Mouse (Mus musculus) adrenal gland, postnatal 10 days (tissue): ENCODE data around the gene Tbc1d22b. TPM values are rescaled to one million over a fixed set of nuclear protein-coding genes. Genes with fewer than 3 reads are reported as not detected.

ENCODE experiments used
- DNase-seq: peaks from one replicate; pipeline ENCODE4 v3.0.0; 2021; ENCODE audit warnings: mixed read lengths
- total RNA-seq, 2 experiments: library from RNA; stranded (reverse); gene quantifications; 2 replicates each; pipeline ENCODE4 v1.2.3; 2021

Gene Tbc1d22b
- total RNA-seq, 2 experiments from 2014 or later = 19.7 to 20.3 TPM

DNA sequence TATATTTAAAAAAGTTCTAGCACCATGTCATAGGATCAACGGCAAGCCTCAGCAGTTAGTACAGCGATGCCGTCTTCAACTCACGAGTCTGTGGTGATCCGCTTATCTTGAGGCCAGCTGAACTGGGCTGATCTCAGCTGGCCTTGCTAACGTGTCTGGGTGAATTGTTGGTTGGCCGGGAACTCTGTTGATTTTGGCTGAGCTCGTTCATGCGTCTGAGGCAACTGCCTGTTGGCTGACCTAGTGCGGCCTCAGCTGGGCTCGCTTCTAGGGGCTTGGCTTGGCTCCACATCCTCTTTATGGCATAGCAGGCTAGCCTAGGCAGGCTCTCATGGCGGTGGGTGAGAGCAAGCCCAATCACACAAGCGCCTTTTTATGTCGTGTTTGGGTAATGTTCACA lies 8.2 kb upstream of the Tbc1d22b start:
- DNase-seq = peak; percentile 90

DNA sequence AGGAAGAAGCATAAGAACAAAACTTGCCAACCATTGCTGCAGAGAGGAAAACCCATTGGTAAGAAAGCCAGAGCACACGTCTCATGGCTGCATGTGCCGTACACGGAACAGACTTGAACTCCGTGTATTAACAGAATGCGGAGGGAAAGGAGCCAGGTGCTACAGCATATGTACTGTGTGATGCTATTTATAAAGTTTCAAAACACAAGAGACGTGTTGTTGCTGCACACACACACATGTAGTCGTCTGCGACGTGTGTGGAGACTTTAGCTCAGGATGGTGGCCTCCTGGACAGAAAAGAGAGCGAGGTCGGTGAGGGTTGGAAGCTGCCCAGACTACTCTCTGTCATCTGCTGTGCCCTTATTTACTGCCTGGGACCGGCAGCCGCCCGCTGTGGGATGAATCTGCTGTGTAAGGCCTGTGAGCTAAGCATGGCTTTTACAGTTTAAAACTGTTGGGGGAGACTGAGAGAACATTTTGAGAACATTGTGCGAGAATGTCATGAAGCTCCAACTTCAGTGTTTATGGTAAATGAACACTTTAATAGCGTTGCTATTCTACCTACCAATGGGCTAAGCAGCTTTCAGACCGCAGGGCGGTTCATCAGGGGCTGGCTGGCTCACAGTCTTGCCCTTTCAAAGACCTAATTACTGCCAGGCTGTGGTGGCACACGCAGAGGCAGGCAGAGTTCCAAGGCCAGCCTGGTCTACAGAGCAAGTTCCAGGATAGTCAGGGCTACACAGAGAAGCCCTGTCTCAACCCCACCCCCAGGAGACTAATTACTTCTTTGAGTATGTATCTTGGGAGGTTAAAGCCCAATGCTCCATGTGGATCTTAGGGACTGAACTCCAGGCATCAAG lies 6.5 kb upstream of the Tbc1d22b start:
- no peak for DNase-seq

DNA sequence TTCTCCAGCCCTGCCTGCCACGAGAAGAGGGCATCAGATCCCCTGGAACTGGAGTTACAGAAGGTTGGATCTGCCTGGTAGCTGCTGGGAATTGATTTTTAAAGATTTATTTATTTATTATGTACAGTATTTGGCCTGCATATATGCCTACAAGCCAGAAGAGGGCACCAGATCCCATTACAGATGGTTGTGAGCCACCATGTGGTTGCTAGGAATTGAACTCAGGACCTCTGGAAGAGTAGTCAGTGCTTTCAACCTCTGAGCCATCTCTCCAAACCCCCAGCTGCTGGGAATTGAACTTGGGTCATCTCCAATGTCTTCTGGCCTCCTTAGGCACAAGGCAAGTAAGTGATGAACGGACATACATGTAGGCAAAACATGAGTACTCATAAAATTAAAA lies 5.5 kb upstream of the Tbc1d22b start:
- DNase-seq = no peak

DNA sequence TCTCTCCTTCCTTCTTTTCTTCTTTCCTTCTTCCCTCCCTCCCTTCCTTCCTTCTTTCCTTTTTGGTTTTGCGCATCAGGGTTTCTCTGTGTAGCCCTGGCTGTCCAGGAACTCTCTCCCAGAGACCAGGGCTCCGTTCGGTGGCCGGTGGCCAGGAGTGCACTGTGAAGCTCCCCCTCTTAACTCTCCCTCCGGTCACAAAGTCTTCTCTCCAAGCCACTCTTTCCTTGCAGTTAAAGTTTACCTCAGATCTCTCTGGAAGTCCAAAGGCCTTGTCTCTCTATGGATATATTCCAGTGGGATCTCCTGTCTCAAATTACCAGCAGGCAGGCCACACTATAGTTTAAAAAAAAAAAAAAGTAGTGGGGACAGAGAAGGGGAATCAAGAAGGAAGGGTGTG lies 4.3 kb upstream of the Tbc1d22b start:
- no peak for DNase-seq

DNA sequence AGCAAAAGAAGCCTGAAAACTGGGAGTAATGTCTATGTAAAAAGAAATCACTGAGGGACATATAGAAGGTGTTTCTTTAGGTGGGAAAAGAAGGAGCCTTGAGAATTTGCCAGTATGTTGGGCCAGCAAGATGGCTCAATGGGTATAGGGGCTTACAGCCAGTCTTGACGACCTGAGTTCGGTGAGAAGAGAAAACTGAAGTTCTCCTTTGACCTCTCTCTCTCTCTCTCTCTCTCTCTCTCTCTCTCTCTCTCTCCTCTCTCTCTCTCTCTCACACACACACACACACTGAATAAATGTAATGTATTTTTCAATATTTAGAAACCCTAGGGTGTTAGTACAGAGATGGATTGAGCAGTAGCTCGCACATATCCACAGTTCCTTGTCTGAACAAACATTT lies 1.1 kb upstream of the Tbc1d22b start:
- DNase-seq = no peak

DNA sequence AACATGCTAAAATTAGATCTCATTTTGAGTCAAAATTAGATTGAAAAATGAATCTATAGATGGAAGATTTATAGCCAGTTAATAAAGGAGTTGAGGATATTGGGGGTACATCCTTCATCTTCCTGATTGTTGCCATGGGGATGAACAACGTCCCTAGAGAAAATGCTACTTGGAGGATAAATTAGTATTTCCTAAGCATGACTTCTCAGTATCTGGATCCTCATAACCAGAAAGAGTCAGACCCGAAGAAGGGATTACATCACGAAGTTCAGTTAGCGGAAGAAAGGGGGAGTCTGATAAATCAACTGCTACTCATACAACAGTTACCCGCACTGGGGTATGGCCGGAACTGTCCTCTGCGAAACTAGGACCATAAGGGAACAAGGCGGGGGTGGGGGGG lies 591 bp upstream of the Tbc1d22b start:
- no peak for DNase-seq

DNA sequence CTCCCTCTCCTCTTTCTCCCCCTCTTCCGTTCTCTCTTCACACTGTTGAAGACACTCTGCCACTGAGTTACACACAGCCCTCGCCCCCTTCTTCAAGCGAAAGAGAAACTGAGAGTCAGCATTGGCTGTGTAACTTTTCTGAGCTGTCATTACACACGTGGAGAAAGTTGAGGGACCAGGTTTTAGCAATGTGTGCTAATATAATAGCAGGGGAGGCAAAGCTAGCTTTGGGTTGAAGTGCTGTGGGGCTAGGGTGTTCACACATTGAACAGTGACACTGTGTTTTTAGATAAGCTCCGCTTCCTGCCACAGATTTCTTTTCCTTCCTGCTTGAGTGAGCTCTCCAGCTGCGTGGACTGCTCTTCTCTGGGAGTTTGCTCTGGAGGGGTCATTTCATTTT lies 1.4 kb downstream of the Tbc1d22b start:
- DNase-seq = no peak

DNA sequence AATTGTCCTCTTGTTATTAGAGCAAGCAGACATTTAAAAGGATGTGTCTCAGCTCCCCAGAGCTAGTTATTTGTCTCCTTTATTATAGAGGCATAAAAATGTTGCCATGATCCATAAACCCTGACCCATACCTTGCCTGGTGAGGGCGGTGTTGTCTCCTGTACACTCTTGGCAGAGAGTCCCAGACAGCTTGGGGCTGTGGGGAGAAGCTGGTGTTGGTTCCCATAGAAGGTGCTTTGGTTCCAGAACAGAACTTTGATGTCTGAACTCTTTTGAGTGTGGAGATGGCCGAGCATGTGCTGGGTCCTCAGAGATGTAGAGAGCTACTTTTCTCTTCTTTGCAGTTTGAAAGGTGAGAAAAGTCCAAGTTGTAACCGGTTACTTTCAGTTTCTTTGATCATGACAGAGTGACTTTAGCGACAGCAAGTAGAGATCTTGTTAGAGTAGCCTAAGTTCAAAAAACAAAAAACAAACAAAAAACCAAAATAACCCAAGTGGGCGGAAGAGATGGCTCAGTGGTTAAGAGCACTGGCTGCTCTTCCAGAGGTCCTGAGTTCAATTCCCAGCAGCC lies 2.7 kb downstream of the Tbc1d22b start, which contains the start of gene Tmem217:
Tmem217 (minus strand) TSS at position 224 of the 571 bp plus-strand sequence.
- DNase-seq = no peak

DNA sequence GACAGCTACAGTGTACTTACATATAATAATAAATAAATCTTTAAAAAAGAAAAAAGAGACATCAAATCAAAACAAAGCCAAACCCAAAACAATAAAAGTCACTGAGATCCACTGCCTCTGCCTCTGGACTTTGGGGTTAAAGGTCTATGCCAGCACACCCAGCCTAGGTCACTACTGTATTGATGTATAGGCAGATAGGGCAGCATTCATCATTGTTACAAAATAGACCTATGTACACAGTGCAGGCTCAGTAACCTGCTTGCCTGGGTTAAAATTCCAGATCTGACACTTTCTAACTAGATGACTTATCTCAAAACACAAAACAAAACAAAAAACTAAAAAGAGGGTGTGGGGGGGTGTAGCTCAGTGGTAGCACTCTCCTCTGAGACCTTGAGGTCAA lies 4.6 kb downstream of the Tbc1d22b start:
- DNase-seq = no peak

DNA sequence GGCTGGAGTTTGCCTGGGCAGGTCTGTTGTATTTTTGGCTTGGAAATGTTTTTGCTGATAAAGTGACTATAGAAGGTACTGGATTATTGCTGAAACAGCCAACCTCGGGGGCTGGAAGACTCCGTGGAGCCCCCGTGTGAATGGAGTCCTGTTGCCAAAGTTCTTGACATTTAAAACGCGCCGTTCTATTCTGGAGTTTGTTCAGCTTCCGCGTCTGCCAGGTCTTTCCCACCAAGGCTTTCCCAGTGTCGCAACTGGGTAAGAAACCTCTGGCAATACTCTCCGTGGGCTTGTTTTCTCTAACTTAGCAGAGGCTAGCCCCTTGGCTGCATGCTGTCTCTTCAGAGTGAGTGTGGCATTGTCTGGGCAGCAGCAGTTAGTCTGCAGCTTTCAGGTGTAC lies 6.9 kb downstream of the Tbc1d22b start:
- DNase-seq = peak; percentile 34

DNA sequence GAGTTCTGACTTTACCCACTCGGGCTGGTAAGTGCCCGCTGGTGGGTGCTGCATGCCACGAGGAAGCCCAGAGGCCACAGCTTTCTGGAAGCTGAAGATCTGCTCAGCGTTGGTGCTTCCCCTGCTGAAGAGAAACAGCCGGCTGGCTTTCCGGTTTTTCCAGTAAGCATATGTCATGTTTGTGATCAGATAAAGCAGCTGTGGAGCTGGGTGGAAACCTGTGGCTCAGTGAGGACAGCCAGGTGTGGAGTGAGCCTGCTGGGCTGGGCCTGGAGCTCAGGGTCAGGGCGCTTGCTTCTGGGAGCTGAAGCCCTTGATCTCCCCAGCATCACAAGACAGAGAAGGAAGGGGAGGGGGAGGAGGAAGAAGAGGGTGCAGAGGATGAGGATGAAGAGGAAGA lies 7.3 kb downstream of the Tbc1d22b start:
- DNase-seq = no peak

DNA sequence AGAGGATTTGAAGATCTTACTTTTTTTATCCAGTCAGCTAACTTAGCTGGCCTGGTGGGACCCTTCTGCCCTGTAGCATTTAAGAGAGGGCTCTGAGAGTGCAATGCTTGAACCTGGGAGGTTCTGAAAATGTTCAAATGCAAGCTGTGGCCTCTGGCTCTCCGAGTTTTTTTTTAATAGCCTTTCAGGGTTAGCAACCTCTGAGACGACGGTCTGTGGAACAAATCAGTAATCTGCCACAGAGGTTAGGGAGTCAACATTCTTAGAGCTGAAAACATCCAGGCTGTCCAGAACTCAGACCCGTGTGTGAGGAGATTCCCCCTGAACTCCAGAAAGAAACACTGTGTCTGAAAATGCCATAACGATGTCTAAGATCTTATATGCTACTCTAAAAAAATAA lies 8.9 kb downstream of the Tbc1d22b start:
- DNase-seq = no peak

DNA sequence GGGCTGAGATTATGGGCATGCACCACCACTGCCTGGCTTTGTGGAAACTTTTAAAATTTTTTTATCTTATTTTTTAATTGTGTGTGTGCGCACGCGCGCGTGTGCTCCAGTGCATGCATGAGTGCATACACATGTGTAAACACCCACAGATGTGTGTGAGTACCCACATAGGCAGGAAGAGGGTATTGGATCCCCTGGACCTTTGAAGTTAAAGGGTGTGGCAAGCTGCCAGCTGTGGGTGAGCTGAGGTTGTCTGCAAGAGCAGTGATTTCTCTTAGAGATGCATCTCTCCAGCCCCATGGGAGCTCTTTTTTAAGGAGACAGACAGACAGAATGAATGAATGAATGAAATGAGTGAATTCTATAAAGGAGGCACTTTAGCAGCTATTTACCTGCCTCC lies 15.9 kb downstream of the Tbc1d22b start:
- no peak for DNase-seq

DNA sequence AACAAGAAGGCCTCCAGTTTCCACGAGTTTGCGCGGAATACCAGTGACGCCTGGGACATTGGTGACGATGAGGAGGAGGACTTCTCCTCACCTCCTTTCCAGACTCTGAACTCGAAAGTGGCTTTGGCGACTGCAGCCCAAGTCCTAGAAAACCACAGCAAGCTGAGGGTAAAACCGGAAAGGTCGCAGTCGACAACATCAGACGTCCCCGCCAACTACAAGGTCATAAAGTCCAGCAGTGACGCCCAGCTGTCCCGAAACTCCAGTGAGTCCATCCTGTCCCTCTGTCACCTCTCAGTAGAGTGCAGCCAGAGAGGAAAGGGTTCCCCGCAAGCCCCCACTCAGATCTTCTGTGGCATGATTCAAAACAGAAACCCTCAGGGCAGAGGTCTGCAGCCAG lies 18.9 kb downstream of the Tbc1d22b start:
- peak; percentile 38 for DNase-seq

DNA sequence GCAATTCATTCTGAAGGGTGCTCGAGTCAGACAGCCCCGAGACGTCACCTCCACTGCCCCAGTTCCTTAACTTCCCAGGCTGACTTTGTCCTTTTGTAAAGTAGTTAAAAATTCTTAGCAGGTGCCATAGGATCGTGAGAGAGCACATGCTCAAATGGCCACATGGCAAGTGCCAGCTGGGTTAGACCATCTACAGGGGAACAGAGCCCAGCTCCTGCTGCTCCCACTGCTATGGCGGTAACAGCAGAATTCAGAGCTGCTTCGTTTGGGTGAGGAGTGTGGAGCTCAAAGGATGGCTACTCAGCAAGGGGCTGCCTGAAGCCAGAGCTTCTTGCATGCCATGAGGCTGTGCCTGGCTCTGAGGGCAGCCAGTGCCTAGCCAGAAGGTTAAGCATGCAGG lies 20.2 kb downstream of the Tbc1d22b start:
- DNase-seq = no peak

DNA sequence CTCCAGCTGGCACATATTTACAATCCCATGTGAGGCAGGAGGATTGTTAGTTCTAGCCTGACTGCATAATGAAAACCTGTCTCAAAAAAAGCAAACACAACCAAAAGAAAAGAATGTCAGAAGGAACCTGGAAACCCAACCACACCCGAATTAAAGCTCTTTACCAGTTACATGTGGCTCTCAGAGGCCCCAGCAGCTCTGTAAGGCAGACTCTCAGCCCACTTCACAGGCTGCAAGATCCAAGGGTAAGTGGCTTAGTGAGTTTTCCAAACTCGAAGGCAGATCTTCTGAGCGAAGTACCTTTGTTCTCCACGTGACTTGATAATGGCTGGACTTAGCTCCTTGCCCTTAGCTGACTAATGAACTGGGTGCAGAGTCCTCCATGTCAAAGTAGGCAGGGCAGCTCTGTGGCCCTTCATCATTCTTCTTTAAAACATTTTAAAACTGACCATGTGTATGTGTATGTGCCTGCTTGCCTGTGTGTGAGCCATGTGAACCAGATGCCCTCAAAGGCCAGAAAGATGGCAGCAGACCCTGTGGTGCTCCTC lies 30.1 kb downstream of the Tbc1d22b start:
- DNase-seq = no peak

DNA sequence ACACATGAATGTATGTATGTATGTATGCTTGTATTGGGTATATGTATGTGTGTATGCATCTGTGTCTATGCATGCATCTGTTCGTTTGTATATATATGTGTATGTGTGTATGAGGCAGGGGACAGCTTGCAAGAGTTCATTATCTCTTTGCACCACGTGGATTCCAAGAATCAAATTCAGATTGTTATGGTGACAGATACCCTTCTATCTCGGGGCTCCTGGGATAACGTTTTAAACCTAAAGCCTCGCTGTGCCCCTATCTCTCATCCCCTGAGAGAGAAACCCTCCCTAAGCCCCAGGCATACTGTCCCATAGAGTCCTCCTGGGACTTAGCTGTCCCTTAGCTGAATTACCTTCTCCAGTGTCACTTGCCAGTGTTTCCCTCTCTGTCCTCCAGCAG lies 34.0 kb downstream of the Tbc1d22b start:
- DNase-seq = no peak

DNA sequence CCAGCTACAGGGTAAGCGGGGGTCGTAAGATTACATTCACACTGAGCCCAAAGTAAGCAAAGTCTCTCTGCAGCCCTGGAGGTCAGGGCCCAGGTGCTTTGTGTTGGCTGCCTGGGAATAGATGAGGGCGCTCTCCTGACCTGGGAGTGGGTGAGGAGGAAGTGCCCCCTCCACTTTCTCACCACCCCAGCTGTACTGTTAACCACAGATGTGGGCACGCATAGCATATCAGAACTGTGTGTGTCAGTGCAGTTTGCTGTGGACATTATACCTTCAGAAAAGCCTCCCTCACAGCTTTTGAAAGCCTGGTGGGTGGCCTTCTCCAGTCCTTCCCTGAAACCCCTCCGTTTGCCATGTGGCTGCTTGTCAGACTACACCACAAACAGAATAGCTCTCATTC lies 34.7 kb downstream of the Tbc1d22b start:
- no peak for DNase-seq

DNA sequence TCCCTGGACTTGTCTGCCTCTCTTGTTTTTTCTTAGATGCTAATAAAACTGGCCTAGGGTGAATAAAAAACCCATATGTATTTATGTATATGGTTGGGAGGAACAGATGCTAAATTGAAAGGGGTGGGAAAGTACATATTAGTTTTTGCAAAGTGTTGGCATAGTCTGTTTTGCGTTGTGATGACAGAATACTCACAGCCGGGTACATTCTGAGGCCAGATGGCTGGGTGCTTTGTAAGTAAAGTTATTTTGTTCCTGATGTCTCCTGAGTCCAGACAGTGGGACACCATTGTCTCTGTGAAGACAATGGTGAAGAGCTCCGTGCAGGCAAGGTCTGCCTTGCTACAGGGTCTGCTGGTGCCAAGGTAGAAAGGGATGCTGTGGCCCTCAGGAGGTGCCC lies 35.2 kb downstream of the Tbc1d22b start:
- no peak for DNase-seq

DNA sequence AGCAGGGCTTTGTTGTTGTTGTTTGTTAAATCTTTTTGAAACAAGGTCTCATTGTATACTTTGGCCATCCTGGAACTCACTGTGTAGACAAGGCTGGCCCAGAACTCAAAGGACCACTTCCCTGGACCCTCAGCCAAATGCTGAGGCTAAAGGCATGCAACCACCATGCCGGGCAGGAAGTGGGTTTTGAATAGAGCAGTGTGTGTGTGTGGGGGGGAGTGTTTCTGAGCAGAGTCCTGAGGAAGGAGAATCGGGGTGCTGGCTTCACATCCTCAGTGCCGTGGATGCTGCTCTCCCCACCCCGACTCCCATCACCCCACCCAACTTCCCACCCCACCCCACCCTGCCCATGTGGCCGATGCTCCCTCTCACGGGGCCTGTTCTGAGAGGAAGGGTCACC lies 35.9 kb downstream of the Tbc1d22b start:
- no peak for DNase-seq

DNA sequence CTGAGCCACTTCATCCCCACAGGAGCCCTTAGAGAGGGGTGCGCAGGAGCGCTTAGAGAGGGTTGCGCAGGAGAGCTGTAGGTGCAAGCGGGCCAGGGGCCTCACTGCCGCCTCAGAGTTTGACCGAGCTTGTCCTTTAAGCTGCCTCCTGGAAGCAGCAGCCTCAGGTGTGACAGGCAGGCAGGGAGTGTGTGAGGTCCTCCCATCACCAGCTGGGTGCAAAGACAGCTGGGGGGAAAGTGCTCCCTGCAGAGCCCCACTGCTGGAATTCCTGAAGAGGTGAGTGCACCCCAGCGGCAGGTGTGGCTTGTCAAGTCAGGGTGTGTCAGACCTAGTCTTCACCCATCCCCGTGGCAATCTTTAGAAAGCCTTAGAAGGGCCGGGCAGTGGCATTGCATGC lies 37.3 kb downstream of the Tbc1d22b start:
- DNase-seq = no peak

DNA sequence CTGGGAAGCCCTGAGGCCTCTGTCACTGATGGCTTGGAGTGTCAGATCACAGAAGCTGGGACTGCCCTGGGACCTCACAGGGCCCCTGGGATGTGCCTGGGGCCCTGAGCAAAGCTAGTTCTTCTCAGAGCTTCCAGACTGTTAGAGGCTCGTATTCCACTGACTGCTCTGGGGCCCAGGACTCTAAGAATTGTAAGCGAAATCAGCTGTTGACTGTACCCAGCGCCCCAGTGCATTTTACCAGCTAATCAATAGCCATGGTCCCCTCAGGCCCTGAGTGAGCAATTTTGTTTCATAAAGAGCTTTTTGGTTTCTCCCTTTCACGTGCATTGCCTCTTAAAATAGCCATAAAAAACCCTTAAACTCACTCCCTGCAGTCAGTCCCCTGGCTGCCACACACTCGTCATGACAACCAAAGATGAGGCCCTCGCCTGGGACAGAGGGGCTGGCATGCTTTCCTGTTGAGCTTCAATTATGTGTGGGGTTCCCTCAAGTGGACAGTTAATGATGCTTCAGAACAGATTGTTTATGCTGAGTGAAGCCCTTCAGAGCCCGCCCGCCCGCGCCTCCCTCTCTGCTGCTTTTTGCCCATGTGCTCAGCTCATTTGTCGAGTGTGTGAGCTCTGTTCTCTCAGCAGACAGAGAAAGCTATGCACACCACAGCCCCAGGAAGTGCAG lies 39.8 kb downstream of the Tbc1d22b start:
- DNase-seq = no peak
